Mouse (Mus musculus): ENCODE results near the gene Gng12.
A peak's percentile ranks its signal among the peaks of the same experiment; 100 is the strongest.
"Not testable (repeated sequence)": the region's sequence is repeated elsewhere in the genome, so short reads cannot be mapped to it uniquely, and the experiment has no call there.

Gng12 gene

DNA sequence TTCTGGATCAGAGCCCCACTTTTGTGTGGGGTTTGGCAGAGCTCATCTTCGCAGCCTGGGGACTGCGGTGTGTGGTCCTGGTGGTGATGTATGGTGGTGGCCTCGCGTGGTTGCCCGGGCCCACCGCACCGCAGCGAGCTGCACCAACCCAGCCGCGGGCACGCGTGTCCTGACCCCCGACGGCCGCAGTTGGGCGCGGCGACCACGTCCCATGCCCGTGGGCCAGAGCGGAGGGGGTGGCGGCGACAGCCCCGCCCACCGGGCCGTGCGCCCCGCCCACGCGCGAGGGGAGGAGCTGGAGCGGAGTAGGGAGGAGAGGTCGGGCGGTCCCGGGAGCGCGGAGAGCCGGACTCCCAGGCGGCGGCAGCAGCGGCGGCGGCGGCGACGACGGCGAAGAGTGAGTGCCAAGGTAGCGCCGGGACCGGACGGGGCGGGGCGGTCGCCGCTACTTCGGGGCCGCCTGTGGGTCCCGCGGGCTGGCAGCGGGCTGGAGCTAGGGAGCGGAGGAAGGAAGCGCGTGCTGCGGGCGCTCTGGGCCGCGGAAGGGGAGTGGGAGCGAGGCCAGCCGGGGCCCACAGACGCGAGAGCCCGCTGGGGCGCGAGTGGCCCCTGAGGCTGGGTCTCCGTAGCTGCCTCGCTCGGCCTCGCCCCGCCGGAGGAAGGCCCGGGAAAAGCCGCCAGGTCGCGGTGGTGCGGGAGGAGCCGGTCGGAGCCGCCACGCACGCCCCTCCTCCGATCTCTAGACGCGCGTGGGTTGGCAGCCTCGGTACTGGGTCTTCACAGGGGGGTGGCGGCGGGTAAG lies at the start of gene Gng12:
Gng12 (plus strand) TSS at position 279 of the 802 bp plus-strand sequence.
- peak; percentile 46 for DNase-seq (ENCODE audit: low read depth)

DNA sequence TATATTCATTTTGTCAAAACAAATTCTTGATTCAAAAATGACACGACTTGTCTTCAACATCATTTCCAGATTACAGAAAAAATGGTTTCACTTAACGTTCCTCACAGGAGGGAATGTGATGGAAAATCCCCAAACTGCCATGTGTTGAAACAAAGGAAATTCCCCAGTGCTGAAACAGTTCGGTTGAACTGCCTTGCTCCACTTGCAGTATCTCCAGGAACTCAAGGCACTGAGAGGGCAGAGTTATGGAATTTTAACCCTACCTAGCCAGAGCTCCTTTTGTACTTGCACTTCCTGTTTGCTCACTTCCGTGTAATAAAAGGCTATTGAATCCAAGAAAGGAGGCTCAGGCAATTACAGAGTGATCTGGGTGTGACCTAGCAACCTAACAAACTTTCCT lies 47.3 kb upstream of the Gng12 start:
- DNase-seq (ENCODE audit: low read depth): peak; percentile 52

DNA sequence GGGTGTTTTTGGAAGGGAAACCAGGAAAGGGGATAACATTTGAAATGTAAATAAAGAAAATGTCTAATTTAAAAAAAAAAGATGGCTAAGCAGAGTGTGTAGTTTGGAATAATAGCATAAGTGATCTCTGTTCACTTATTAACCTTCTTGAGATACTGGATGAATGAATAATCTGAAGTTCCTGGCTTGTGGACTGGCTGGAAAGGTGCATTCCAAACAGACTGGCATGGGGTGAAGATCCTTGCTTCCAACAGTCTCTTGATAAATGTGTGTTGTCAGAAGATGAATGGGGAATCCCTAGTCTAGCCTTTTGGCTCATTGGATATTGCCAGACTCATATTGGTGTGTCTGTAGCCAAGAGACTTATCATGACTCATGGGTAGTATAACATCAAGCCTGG lies 40.0 kb upstream of the Gng12 start:
- DNase-seq (ENCODE audit: low read depth): no peak

DNA sequence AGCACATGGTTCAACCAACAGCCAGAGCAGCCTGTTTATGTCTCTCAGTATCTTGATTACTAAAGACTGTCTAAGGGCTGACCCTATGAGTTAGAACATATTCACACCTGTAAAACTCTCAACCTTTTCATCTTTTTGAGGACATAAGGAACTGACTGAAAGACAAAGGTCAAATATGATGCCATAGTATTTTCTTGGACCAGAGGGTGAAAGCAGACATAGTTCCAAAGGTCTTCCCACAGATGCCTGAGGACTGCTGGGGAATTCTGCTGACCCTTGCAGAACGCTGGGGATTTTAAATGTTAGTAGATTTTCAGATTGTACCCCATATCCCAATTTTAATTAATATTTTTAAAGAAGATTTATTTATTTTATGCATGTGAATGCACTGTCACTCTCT lies 37.8 kb upstream of the Gng12 start:
- DNase-seq (ENCODE audit: low read depth): no peak

DNA sequence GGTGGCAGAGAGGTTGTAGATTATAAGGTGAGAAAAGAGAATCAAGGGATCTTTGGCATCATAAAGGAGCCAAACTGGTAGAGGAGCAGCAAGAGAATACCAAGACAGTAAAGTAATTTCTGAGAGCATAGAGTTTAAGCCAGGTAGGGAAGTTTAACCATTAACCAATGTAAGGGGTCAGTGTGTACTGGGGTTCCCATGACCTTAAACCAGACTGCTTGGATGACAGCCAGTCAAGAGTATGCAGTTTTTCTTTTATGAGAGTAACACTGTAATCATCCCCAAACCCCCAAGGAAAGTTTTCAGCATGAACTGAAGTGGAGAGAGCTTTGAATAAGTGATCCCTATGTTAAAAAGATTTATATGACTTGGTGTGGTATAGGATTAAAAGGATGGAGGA lies 36.8 kb upstream of the Gng12 start:
- DNase-seq (ENCODE audit: low read depth): no peak

DNA sequence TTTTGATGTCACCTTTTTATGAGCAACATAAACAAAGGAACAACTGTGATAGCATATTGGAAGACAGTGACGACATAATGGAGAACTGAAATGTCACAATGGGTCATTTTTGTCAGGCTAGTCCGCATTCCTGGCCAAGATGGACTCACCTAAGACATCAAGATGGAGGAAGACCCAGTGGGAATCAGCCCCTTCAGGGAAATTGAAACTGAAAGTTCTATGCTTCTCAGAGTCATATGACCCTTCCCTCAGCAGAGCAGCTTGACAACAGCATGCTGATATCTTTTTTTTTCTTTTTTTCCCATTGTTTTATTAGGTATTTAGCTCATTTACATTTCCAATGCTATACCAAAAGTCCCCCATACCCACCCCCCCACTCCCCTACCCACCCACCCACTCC lies 31.7 kb upstream of the Gng12 start:
- DNase-seq (ENCODE audit: low read depth): no peak

DNA sequence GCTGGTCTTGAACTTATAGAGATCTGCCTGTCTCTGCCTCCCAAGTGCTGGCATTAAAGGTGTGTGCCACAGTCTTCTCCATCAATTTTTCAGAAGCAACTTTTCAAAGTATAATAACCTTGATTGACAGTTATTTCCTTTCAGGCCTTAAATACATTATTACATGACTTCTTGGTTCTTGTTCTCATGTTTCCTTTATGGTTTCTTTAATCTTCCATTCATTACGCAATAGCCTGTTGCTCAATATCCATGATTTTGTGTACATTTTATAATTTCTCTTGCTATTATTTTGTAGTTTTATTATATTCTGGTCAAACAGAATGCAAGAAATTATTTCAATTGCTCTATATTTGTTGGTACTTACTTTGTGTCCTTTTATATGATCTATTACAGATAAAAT lies 29.9 kb upstream of the Gng12 start:
- DNase-seq (ENCODE audit: low read depth): no peak

DNA sequence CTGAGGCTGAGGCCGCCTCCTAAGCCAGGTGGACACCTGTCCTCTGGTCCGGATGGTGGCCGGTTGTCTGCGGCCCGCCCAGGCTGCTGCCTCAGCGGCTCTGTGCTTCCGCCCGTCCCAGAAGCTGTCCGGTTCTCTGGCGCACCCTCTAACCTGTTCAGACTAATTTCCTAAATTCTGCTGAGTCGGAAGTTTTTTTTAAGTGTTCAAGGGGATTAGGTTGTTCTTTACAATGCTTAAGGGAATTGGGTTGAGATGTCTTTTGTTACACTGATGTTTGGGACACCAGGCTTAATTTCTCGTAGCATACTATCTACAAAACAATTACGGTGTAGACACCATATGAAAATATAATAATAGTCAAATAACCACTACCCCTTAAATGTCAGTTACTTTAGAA lies 19.1 kb upstream of the Gng12 start:
- not testable (repeated sequence) for DNase-seq (ENCODE audit: low read depth)

DNA sequence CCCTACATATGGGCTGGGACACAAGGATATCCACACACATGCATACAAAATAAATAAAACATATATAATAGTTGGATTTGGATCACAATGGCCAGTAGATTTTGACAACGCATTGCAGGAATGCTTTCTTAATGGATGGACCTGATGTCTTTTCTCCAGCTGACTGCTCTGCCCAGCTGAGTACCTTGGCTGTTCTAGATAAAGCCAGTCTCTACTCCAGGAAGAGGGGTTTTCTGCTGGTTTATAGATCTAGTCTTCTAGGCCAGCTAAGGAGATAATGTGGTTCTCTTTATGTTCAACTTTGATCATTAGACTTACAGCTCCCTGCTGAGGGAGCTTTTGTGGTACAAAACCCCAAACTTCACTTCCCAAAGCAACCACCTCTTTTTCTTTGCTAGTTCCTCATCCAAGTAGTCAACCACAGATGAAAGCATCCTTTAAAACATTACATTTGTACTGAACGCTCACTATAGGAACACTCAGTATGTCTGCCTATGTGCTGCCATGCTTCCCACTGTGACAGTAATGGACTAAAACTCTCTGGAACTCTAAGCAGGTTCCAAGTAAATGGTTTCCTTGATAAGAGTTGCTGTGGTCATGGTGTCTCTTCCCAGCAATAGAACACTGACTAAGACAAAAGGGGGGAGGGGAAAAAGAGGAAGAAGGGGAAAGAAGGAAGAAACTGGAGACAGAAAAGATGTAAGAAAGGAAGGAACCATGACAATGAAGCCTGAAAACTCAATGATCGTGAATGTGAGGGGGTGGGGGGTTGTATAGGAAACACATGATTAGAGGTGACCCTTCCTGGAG lies 5.6 kb upstream of the Gng12 start:
- DNase-seq (ENCODE audit: low read depth): no peak

DNA sequence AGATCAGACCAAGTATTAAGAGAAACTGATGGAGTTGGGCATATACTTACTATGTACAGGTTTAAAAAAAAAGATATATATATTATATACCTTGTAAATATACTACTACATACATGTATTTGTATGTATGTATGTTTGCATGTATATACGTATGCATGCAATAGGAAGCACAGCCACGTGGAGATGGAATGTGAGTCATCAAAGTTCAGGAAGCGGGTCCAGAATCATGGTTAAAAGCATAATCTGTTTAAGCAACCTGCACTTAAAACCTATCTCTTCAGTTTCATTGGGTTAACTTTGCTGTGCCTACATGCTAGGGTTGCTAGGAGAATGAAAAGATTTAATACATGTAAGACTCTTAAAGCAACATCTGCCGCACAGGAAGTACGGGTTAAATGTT lies 2.2 kb upstream of the Gng12 start:
- DNase-seq (ENCODE audit: low read depth): no peak

DNA sequence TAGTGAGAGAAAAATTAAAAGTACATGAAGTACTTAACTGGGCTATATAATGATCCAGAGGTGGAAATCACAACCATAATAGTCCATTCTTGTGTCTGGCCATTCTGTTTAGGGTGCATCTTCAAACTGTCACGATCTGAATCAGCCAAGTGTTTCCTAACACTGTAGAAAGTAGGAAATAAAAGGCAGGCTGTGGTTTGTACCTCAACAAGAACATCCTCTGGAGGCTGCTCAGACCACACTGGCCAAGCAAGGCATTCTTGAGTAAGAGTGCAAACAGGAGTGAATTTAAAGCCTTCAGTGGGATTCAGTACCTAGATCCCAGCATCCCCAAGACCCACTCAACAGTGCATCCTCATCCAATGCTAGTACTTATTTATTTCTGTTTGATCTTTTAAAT lies 1.2 kb upstream of the Gng12 start:
- DNase-seq (ENCODE audit: low read depth): no peak

DNA sequence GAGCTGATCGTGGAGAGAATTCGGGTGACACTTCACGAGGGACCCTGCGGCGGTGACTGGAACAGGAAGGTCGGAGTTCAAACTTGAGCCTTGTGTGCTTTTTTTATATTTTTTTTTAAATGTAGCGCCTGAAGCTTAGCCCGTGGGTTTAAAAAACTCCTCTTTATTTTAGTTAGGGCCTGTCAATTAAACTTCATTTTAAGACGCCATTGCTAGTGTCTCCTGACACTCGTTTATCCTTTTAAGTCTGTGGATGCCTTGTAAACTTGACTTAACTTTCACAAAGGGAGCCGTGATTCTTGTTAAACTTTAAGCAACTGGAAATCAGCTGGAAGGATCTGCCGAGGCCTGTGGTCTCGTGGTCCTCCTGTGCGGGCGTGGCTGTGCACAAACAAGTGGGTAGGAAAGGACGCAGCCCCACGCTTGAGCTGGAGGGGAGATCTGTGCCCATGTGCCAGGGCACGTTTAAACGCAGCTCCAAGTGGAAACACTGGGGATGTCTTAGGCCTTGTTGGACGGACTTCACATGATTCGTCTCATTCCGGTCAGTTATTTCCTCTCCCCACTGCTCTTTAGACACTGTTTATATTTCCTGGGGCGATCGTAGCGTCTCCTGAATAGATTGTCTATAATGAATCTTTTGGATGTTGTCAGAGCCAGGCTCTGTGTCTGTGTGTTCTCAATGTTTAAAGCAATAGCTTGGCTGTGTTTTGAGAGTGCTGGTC lies 886 bp downstream of the Gng12 start:
- DNase-seq (ENCODE audit: low read depth): no peak

DNA sequence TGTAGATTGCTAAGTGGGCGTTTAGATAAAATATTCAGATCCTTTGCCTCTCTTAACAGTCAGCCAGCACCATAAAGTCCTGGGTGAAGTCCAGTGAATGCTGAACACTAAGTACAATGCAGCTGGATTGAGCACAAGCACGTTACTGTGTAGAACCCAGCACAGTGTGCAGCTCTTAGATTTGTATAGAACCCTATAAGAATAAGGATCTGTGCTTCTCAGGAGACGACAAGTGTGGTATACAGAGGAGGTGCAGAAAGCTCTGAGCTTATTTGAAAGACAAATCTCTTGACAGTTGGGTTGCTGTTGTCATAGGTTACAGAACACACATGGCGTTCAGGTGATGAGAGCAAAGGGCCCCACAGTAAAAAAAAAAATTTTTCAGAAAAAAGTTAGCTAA lies 1.8 kb downstream of the Gng12 start:
- DNase-seq (ENCODE audit: low read depth): no peak

DNA sequence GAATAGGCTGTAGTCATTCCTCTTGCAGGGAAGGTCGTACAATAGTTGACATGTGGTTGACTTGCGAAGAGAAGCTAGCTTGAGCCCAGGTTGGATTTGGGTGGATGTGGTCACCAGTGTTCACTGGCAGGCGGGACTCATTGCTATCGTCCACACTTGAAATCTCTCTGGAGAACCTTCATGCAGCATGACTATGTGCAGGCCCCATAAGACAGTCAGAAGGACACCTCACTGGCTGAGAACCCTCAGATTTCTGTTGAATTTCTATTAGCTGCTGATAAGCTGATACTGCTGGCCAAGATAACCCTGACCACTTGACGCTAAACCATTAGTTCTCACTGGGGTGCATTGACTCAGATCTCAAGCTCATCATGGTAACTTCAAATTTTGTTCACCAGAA lies 5.7 kb downstream of the Gng12 start:
- DNase-seq (ENCODE audit: low read depth): no peak

DNA sequence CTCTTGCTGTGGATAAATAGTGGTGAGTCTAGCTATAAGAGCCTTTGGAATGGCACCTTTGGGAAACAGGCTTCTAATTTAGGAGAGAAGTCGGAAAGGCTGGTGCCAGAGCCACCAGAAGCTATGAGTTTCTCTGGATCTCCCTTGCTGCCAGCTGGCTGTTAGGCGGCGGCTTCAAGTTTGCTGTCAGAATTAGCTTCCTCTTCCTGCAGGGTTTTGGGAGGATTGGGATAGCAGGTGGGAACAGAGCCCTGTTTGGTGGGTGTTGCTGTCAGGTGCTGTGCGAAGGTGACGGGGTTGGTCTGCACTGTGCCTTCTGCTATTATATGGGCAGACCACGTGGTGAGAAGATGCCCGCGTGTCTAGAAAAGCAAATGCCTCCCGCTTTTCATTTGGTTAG lies 7.0 kb downstream of the Gng12 start:
- DNase-seq (ENCODE audit: low read depth): no peak

DNA sequence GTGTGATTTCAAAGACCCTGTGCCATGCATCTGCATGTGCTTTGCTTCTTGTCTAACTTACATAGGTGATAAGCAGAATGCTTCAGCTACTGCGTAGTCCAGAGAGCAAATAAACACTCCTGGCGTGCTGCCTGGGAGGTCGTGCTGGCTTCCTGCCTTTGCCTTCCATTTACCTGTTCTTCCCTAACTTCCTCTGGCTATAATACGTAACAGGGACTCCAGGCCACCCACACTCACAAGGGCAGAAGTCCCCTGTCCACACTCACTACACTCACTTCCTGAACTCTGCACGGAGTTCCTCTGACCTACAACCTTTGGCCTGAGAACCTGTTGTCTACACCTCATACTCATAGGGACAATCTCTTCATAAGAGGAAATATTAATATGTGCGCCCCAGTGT lies 7.5 kb downstream of the Gng12 start:
- DNase-seq (ENCODE audit: low read depth): no peak

DNA sequence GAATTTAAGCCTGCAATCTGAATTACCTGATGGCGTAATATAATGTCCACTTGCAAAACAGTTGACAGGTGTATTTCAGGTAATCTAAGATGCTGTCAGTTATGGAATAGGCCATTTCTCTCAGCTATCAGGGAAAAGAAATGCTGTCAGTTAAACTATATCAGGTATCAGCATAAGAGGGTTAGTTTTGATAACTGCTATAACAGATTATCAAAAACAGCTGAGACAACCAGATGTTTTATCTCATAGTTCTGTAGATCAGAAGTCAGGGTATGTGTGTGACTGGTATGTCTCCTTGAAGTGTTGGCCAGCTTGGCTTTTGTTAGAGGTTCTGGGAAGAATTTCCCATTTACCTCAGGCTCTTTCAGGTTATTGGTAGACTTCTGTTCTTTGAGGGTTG lies 10.0 kb downstream of the Gng12 start:
- DNase-seq (ENCODE audit: low read depth): no peak

DNA sequence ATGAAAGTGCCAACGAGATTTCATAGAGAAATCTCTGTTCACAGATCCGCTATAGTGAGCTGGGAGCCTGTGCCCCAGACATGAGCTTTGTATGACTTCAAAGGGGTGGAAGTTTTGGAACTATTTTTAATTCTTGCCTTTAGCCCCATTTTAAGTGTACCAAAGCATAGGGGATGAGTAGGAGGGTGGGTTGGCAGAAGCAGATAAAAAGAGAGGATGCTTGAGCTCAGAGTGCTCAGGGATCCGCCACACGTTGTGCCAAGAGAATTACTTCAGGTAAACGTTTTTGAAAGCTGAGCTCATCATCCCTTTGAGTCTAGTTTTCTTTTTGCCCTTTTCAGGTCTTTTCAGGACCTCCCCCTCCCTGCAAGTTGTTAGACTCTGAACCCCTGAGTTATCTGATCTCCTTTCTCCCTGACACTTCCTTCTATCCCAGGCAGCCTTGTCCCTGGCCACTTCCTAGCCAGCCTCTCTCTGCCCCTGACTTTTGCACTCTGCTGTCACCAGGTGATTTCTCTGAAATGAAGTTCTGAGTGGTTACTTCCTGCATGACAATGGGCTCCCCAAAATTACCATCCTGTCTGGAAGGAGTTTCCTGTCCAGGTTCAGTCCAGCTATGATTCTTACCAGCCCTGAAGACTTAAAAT lies 12.3 kb downstream of the Gng12 start:
- DNase-seq (ENCODE audit: low read depth): no peak

DNA sequence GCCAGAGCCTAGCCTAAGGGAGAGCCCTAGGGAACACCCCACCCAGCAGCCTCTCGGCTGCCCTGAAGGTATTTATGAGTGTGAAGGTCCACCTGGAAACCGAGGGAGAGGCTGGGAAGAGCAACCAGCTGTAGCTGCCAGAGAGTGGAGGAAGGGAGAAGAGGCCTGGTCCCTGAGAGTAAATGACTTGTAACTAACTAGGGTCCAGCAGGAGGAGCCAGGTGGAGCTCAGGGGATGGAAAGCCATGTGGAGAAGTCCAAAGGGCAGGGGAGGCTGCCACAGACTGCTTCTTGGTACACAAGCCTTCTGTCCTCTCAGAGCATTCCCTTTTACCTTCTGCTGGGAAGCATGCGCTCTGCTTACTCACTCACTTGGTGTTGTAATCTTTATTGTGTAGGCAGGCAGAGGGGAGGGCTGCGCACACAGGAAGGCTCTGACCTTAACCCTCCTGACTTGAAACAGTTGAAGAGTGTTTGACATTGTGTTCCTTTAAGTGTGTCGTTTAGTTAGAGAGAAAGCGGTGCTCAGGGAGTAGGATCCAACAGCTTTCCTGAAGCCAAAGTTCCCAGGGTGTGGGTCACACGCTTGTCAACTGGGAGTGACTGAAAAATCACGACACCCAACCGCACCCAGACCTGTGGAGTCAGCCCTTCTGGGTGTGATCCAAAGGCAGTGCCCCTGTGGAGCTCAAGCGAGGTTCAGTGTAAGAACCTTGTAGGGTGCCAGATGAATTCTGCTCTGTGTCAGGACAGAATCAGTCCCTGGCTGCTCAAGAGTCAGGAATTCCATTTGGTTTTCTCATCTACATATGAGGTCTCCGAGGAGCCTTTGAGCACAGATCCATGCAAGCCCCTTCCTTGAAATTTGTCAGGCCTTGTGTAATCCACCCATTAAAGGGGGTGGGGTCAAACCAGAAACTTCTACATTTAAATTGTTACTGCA lies 14.6 kb downstream of the Gng12 start:
- peak; percentile 78 for DNase-seq (ENCODE audit: low read depth)

DNA sequence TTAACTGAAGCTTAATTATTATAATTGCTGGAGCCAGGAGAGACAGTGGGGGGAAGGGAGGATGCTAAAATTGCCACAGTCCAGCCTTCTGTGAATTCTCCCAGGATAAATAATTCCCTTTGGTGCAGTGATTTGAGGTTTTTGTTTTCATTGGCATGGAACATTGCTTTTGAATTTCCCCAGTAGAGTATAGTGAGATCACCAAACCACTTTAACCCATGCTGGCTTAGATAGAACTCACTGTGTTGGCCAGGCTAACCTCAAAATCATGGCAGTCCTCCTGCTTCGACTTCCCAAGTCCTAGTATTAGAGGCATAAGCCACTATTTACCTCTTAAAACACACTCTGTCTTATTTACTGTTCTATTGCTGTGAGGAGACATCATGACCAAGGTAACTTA lies 17.2 kb downstream of the Gng12 start:
- no peak for DNase-seq (ENCODE audit: low read depth)

DNA sequence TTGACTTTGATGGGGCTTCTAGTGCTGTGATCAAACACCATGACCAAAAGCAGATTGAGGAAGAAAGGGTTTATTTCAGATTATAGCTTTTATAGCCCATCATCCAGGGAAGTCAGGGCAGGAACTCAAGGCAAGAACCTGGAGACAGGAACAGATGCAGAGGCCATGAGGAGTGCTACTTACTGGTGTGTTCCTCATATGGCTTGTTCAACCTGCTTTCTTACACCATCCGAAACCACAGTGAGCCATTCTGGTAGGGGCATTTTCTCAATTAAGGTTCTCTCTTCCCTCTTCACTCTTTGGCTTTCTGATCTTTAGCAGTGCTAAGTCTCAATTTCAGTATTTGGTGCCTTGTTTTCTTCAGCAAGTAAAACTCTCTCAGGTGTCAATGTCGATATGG lies 19.4 kb downstream of the Gng12 start:
- DNase-seq (ENCODE audit: low read depth): no peak
